Mouse (Mus musculus) heart, adult 2 months (tissue): ENCODE measurements around the gene Cys1. TPM values are rescaled to one million over a fixed set of nuclear protein-coding genes. Genes with fewer than 3 reads are reported as not detected.
A peak's percentile ranks its signal among the peaks of the same experiment; 100 is the strongest.

Experiments used
- DNase-seq, 2 experiments: peaks; one replicate each; pipeline ENCODE4 v3.0.0; 2021
- H3K27ac ChIP-seq: fragments of 200-600 bp; 2 replicates; pipeline ENCODE4 v1.8.1; 2022
- H3K27me3 ChIP-seq: fragments of 200-500 bp; 2 replicates; pipeline ENCODE4 v1.6.1; 2012; ENCODE audit warnings: mild to moderate bottlenecking, low read length, inconsistent platforms, mixed read lengths; ENCODE audit not compliant: control insufficient read depth, insufficient read depth
- H3K36me3 ChIP-seq: fragments of 200-500 bp; 2 replicates; pipeline ENCODE4 v1.6.1; 2012; ENCODE audit warnings: low read length, inconsistent platforms; ENCODE audit not compliant: control insufficient read depth, insufficient read depth
- H3K4me1 ChIP-seq: fragments of 200-500 bp; 2 replicates; pipeline ENCODE4 v1.6.1; 2011; ENCODE audit warnings: low read length; ENCODE audit not compliant: control insufficient read depth, insufficient read depth
- H3K4me3 ChIP-seq: fragments of 200-600 bp; 2 replicates; pipeline ENCODE4 v1.8.1; 2022
- H3K79me2 ChIP-seq: fragments of 200-500 bp; replicated peaks from 2 replicates; pipeline ENCODE4 v1.6.1; 2012; ENCODE audit warnings: mild to moderate bottlenecking, inconsistent platforms, low read length, moderate library complexity, mixed read lengths; ENCODE audit not compliant: control insufficient read depth, insufficient read depth
- H3K9ac ChIP-seq: fragments of 200-500 bp; 2 replicates; pipeline ENCODE4 v1.6.1; 2012; ENCODE audit warnings: low read depth, mild to moderate bottlenecking, control low read depth, inconsistent platforms, low read length, mixed read lengths
- CTCF ChIP-seq: fragments of 200-600 bp; IDR thresholded peaks from 2 replicates; pipeline ENCODE4 v1.8.1; 2022; ENCODE audit warnings: antibody characterized with exemption, mild to moderate bottlenecking, moderate library complexity
- EP300 ChIP-seq: fragments of 200-500 bp; IDR thresholded peaks from 2 replicates; pipeline ENCODE4 v1.6.1; 2011; ENCODE audit warnings: low read depth, low read length, control low read depth; ENCODE audit not compliant: insufficient read depth
- POLR2A ChIP-seq: fragments of 200-500 bp; IDR thresholded peaks from 2 replicates; pipeline ENCODE4 v1.6.1; 2011; ENCODE audit warnings: mild to moderate bottlenecking, low read depth, low read length, control low read depth; ENCODE audit not compliant: insufficient read depth
- WGBS: fragments of 180-500 bp; shearing (Covaris S2); methylation state at CpG from one replicate; pipeline ENCODE4 v1.1.7; 2018; 5-methylcytosine and 5-hydroxymethylcytosine counted together
- intact Hi-C: fragments of 180-260 bp; cut with DNase I; formaldehyde crosslinking; loops from one replicate; pipeline ENCODE4 v1.15.1; 2025
- polyA plus RNA-seq: library from polyadenylated mRNA; depleted of rRNA; stranded (reverse); fragments of >200 nt; gene quantifications from 2 replicates; pipeline ENCODE4 v1.2.3, GENCODE M21; 2012
- total RNA-seq, 2 experiments: library from RNA; stranded (reverse); gene quantifications; 2 replicates each; pipeline ENCODE4 v1.2.3; 2021

Gene Cys1
- total and polyA plus RNA-seq, 3 experiments: 3.3 to 5.6 (median 4.0) TPM

GRCm38 (mm10) chr12:24680096-24680491, 1.5 kb downstream of the Cys1 start:
- Histone ChIP-seq H3K9ac (peak overlapping the region; percentile 85), H3K4me1 (peaks cover 10% of the 10 kb centered on the region), H3K4me3 (peak overlapping the region; percentile 59), H3K79me2 (no peaks in the 10 kb centered on the region), H3K36me3 (no peaks in the 10 kb centered on the region), H3K27me3 (no peaks in the 10 kb centered on the region), H3K27ac (peak overlapping the region; percentile 88)
- WGBS: 5% methylated on average over 9 of the region's 9 CpGs
- TF ChIP-seq EP300: no peak
- TF ChIP-seq POLR2A: peak; percentile 75
- intact Hi-C loops: loop anchor here (2.0 kb wide), 2 partner anchors 17 to 27 kb away; no protein-coding TSS in a partner anchor
- DNase-seq: peak; percentile 73 to 80

- Histone ChIP-seq H3K4me3 (no peak overlapping the region), H3K36me3 (peaks cover 23% of the 10 kb centered on the region), H3K27me3 (no peaks in the 10 kb centered on the region), H3K27ac (no peak overlapping the region), H3K9ac (no peak overlapping the region), H3K4me1 (peaks cover 7% of the 10 kb centered on the region), H3K79me2 (peaks cover 4% of the 10 kb centered on the region)
- intact Hi-C loops: no loop called here
- no peak for DNase-seq
- no peak for TF ChIP-seq EP300
- no peak for TF ChIP-seq CTCF
- TF ChIP-seq POLR2A: no peak
- 82% methylated on average over 5 of the region's 5 CpGs for WGBS
Measured at GRCm38 (mm10) chr12:24662131-24662530, 19.5 kb downstream of the Cys1 start.

GRCm38 (mm10) chr12:24661100-24661499, 20.5 kb downstream of the Cys1 start:
- no peak overlapping the region for H3K27ac ChIP-seq
- peaks cover 10% of the 10 kb centered on the region for H3K4me1 ChIP-seq
- TF ChIP-seq POLR2A: no peak
- no peak for TF ChIP-seq CTCF
- TF ChIP-seq EP300: peak; percentile 31; the same call in 1 of the 2 replicates
- DNase-seq: peak in 1 of 2 experiments; percentile 45
- peaks cover 32% of the 10 kb centered on the region for H3K36me3 ChIP-seq
- intact Hi-C loops: no loop called here
- no peak overlapping the region for H3K4me3 ChIP-seq
- H3K27me3 ChIP-seq: no peaks in the 10 kb centered on the region
- H3K79me2 ChIP-seq: peaks cover 4% of the 10 kb centered on the region
- H3K9ac ChIP-seq: no peak overlapping the region
- WGBS: 44% methylated on average over 4 of the region's 4 CpGs

GRCm38 (mm10) chr12:24659923-24660322, 21.7 kb downstream of the Cys1 start:
- Histone ChIP-seq H3K4me1 (peaks cover 11% of the 10 kb centered on the region), H3K36me3 (peaks cover 38% of the 10 kb centered on the region), H3K4me3 (no peak overlapping the region), H3K9ac (no peak overlapping the region), H3K27me3 (no peaks in the 10 kb centered on the region), H3K27ac (no peak overlapping the region), H3K79me2 (peaks cover 6% of the 10 kb centered on the region)
- TF ChIP-seq POLR2A (no peak), CTCF (no peak), EP300 (no peak)
- intact Hi-C loops: no loop called here
- DNase-seq: no peak
- WGBS: 88% methylated on average over 9 of the region's 9 CpGs

GRCm38 (mm10) chr12:24658998-24659397, 22.6 kb downstream of the Cys1 start:
- intact Hi-C loops: no loop called here
- no peak for TF ChIP-seq EP300
- TF ChIP-seq POLR2A: no peak
- no peak for TF ChIP-seq CTCF
- Histone ChIP-seq H3K4me1 (peaks cover 14% of the 10 kb centered on the region), H3K36me3 (peaks cover 46% of the 10 kb centered on the region), H3K4me3 (no peak overlapping the region), H3K27ac (no peak overlapping the region), H3K79me2 (peaks cover 6% of the 10 kb centered on the region), H3K27me3 (no peaks in the 10 kb centered on the region), H3K9ac (no peak overlapping the region)
- DNase-seq: no peak
- 62% methylated on average over 4 of the region's 4 CpGs for WGBS

GRCm38 (mm10) chr12:24656436-24656835, 25.2 kb downstream of the Cys1 start:
- Histone ChIP-seq H3K4me3 (no peak overlapping the region), H3K27ac (no peak overlapping the region), H3K79me2 (peaks cover 6% of the 10 kb centered on the region), H3K27me3 (no peaks in the 10 kb centered on the region), H3K36me3 (peaks cover 53% of the 10 kb centered on the region), H3K9ac (no peak overlapping the region), H3K4me1 (peaks cover 25% of the 10 kb centered on the region)
- intact Hi-C loops: no loop called here
- no peak for DNase-seq
- TF ChIP-seq CTCF: peak; percentile 42
- no peak for TF ChIP-seq EP300
- TF ChIP-seq POLR2A: no peak
- WGBS: 52% methylated on average over 3 of the region's 3 CpGs
